Comparison of ENCODE assay signal across 20 mouse cellular contexts in the genomic region with DNA sequence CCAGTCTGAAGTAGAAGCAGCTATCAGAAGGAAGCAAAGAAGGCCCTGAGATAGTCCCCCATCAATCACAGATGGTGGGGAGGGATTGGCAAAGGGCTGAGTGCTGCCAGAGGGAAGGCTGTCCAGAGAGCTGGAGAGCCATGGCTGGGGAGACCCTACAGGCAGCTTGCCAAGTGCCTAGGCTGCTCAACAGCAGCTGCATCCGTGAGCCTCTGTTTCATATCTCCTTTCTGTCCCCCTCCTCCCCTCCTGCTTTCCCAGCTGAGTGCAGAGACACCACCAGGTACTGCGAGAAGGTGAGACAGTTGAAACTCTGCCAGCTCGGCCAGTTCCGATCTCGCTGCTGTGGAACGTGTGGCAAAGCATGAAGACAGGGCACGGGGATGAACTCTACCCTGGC.
DNase-seq lines count a peak whose midpoint lies in the region; ATAC-seq and TF ChIP-seq lines count a peak whose summit lies in the region.
"Had no signal": no experiment of that assay in that cellular context is flagged by ENCODE, and none has a peak within 500 bp of the region (broad histone marks: within the 10 kb centered on the region; RNA-seq: fewer than 3 reads in every experiment).

No protein-coding gene starts in this region.

- peak overlapping the region; percentile 23; the same call in 1 of the 2 replicates for H3K27ac ChIP-seq in heart, embryonic 12.5 days (ENCODE audit: poor library complexity, severe bottlenecking)
- H3K27ac ChIP-seq in hindbrain, postnatal 0 days: no peak overlapping the region
- no peak overlapping the region for H3K27ac ChIP-seq in hindbrain, embryonic 12.5 days
- H3K27ac ChIP-seq in midbrain, postnatal 0 days (ENCODE audit: low read depth, low read length): no peak overlapping the region
- H3K27ac ChIP-seq in midbrain, embryonic 15.5 days: no peak overlapping the region
- H3K27ac ChIP-seq: kidney, postnatal 0 days; limb, embryonic 13.5 days; liver, embryonic 14.5 days had no signal

- H3K36me3 ChIP-seq in heart, embryonic 12.5 days: 0 out of 2 replicates have a peak, but pooled peaks cover 2% of the 10 kb centered on the region
- no peaks in the 10 kb centered on the region for H3K36me3 ChIP-seq in hindbrain, postnatal 0 days (ENCODE audit: insufficient read depth, low read length)
- no peaks in the 10 kb centered on the region for H3K36me3 ChIP-seq in hindbrain, embryonic 12.5 days
- no peaks in the 10 kb centered on the region for H3K36me3 ChIP-seq in midbrain, postnatal 0 days (ENCODE audit: insufficient read depth, low read length)
- no peaks in the 10 kb centered on the region for H3K36me3 ChIP-seq in midbrain, embryonic 15.5 days (replicated peaks)
- H3K36me3 ChIP-seq: hindbrain, embryonic 10.5 days had no signal

- no peak overlapping the region for H3K4me2 ChIP-seq in heart, embryonic 12.5 days
- H3K4me2 ChIP-seq in hindbrain, postnatal 0 days (ENCODE audit: low read depth, low read length): no peak overlapping the region
- no peak overlapping the region for H3K4me2 ChIP-seq in hindbrain, embryonic 12.5 days (replicated peaks)
- no peak overlapping the region for H3K4me2 ChIP-seq in midbrain, postnatal 0 days (ENCODE audit: low read depth, low read length, poor library complexity, severe bottlenecking)
- no peak overlapping the region for H3K4me2 ChIP-seq in midbrain, embryonic 15.5 days
- H3K4me2 ChIP-seq: limb, embryonic 13.5 days had no signal

- H3K4me1 ChIP-seq in heart, embryonic 12.5 days (replicated peaks): peaks cover 11% of the 10 kb centered on the region
- no peaks in the 10 kb centered on the region for H3K4me1 ChIP-seq in hindbrain, postnatal 0 days (ENCODE audit: insufficient read depth, low read length)
- peaks cover 6% of the 10 kb centered on the region; the same call in 1 of the 2 replicates for H3K4me1 ChIP-seq in hindbrain, embryonic 12.5 days
- H3K4me1 ChIP-seq in midbrain, postnatal 0 days (ENCODE audit: insufficient read depth, low read length): no peaks in the 10 kb centered on the region
- H3K4me1 ChIP-seq in midbrain, embryonic 15.5 days: no peaks in the 10 kb centered on the region

- H3K27me3 ChIP-seq in heart, embryonic 12.5 days (replicated peaks): no peaks in the 10 kb centered on the region
- no peaks in the 10 kb centered on the region for H3K27me3 ChIP-seq in hindbrain, postnatal 0 days (ENCODE audit: insufficient read depth, low read length)
- H3K27me3 ChIP-seq in hindbrain, embryonic 12.5 days: no peaks in the 10 kb centered on the region
- H3K27me3 ChIP-seq in midbrain, postnatal 0 days (ENCODE audit: insufficient read depth, low read length): no peaks in the 10 kb centered on the region
- H3K27me3 ChIP-seq in midbrain, embryonic 15.5 days (replicated peaks): no peaks in the 10 kb centered on the region
- H3K27me3 ChIP-seq: limb, embryonic 13.5 days; megakaryocyte, embryonic 14.5 days; Patski had no signal

- 45% methylated on average over 7 of the region's 7 CpGs for WGBS in heart, embryonic 12.5 days
- WGBS in hindbrain, postnatal 0 days: 63% methylated on average over 7 of the region's 7 CpGs
- WGBS in hindbrain, embryonic 12.5 days: 80% methylated on average over 7 of the region's 7 CpGs
- WGBS in midbrain, postnatal 0 days: 84% methylated on average over 7 of the region's 7 CpGs
- 93% methylated on average over 7 of the region's 7 CpGs for WGBS in midbrain, embryonic 15.5 days

- peak; percentile 57 for ATAC-seq in heart, embryonic 12.5 days (ENCODE audit: insufficient number of reproducible peaks, low FRiP score)
- peak; percentile 39; the same call in 1 of the 2 replicates for ATAC-seq in hindbrain, postnatal 0 days
- ATAC-seq in hindbrain, embryonic 12.5 days (ENCODE audit: low FRiP score): no peak
- no peak for ATAC-seq in midbrain, postnatal 0 days (ENCODE audit: low FRiP score)
- ATAC-seq in midbrain, embryonic 15.5 days (replicated peaks): no peak
- ATAC-seq: forebrain, postnatal 0 days; Patski had no signal

- intact Hi-C loops in heart, postnatal 14 days (cut with DNase I): no loop called here

- TF ChIP-seq CTCF in hindbrain, postnatal 0 days (IDR thresholded peaks at IDR 0.05; ENCODE audit: low read depth): no peak
- TF ChIP-seq CTCF in midbrain, postnatal 0 days (IDR thresholded peaks at IDR 0.05): no peak

- no peak overlapping the region for H3K4me3 ChIP-seq in heart, embryonic 12.5 days
- H3K4me3 ChIP-seq in hindbrain, postnatal 0 days (ENCODE audit: low read length): no peak overlapping the region
- H3K4me3 ChIP-seq in hindbrain, embryonic 12.5 days: no peak overlapping the region
- no peak overlapping the region for H3K4me3 ChIP-seq in midbrain, postnatal 0 days (ENCODE audit: low read depth, low read length)
- no peak overlapping the region for H3K4me3 ChIP-seq in midbrain, embryonic 15.5 days
- H3K4me3 ChIP-seq: erythroblast, embryonic 14.5 days; hindbrain, embryonic 10.5 days; limb, embryonic 13.5 days; megakaryocyte, embryonic 14.5 days had no signal

- no peaks in the 10 kb centered on the region for H3K9me3 ChIP-seq in heart, embryonic 12.5 days (replicated peaks)
- H3K9me3 ChIP-seq in hindbrain, postnatal 0 days (ENCODE audit: low read length): no peaks in the 10 kb centered on the region
- no peaks in the 10 kb centered on the region; the same call in 1 of the 2 replicates for H3K9me3 ChIP-seq in hindbrain, embryonic 12.5 days (replicated peaks)
- H3K9me3 ChIP-seq in midbrain, postnatal 0 days (ENCODE audit: low read length): no peaks in the 10 kb centered on the region
- H3K9me3 ChIP-seq in midbrain, embryonic 15.5 days: no peaks in the 10 kb centered on the region
- H3K9me3 ChIP-seq: hindbrain, embryonic 10.5 days; limb, embryonic 13.5 days; megakaryocyte, embryonic 14.5 days had no signal

- no peak overlapping the region for H3K9ac ChIP-seq in heart, embryonic 12.5 days
- H3K9ac ChIP-seq in hindbrain, postnatal 0 days (replicated peaks; ENCODE audit: low read length): no peak overlapping the region
- no peak overlapping the region for H3K9ac ChIP-seq in hindbrain, embryonic 12.5 days
- no peak overlapping the region for H3K9ac ChIP-seq in midbrain, postnatal 0 days (replicated peaks; ENCODE audit: low read length, poor library complexity, severe bottlenecking)
- no peak overlapping the region for H3K9ac ChIP-seq in midbrain, embryonic 15.5 days
- H3K9ac ChIP-seq: forebrain, postnatal 0 days; limb, embryonic 13.5 days; liver, embryonic 14.5 days had no signal

- peak; percentile 75 to 86 for DNase-seq in cerebellum, postnatal 10 days
- no peak for DNase-seq in cerebellum, adult 8-10 months
- DNase-seq in heart, postnatal 14 days: no peak
- peak; percentile 55 for DNase-seq in hindbrain, postnatal 0 days (ENCODE audit: low spot score)
- DNase-seq in midbrain, postnatal 0 days (ENCODE audit: low spot score): peak; percentile 47
- DNase-seq: adrenal gland, adult 8-10 months; forebrain, postnatal 0 days; kidney, adult 18-20 months; lung, postnatal 14 days; right cerebral cortex, postnatal 4 days had no signal

Comparison
In these comparisons a context has a peak if more than half of its experiments do, and no peak if none do; other contexts are left out.
1. DNase-seq: peak in cerebellum, postnatal 10 days (2 of 2), hindbrain, postnatal 0 days (single experiment) and midbrain, postnatal 0 days (single experiment); none in cerebellum, adult 8-10 months (single experiment) and heart, postnatal 14 days (0 of 2).
2. ATAC-seq: peak in heart, embryonic 12.5 days (single experiment) and hindbrain, postnatal 0 days (single experiment); none in hindbrain, embryonic 12.5 days (single experiment), midbrain, postnatal 0 days (single experiment) and midbrain, embryonic 15.5 days (single experiment).